8 mouse cellular contexts compared by ENCODE assay signal in the genomic region with DNA sequence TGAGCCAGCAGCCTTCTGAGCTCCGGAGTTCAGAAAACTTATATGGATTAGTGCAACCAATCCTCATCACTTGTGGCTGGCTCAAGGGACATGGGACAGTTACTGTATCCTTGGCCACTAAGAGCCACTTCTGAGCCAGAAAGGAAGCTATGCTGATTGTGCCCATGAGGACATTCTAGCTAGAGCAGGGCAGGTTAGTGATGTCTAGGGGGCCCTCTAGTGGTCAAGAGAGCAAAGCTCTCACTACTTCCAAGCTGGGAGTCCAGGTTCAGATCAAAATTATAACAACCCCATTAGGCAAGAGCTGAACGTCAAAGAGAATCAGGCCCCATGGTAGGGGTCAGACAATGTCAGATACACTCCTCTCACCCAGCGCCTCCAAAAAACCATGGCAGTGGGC. TPM values are rescaled to one million over a fixed set of nuclear protein-coding genes. Genes with fewer than 3 reads are reported as not detected.
A peak's percentile ranks its signal among the peaks of the same experiment; 100 is the strongest.
DNase-seq lines count a peak whose midpoint lies in the region; ATAC-seq lines count a peak whose summit lies in the region.
"Had no signal": no experiment of that assay in that cellular context is flagged by ENCODE, and none has a peak within 500 bp of the region (broad histone marks: within the 10 kb centered on the region; RNA-seq: fewer than 3 reads in every experiment).

No protein-coding gene starts in this region.

- ATAC-seq in lung, embryonic 16.5 days (ENCODE audit: low read depth), result peak; percentile 74

- no peak overlapping the region for H3K27ac ChIP-seq in lung, embryonic 16.5 days (ENCODE audit: low read length)
- H3K27ac ChIP-seq: hindbrain, embryonic 15.5 days had no signal

- no peak overlapping the region for H3K4me3 ChIP-seq in lung, embryonic 16.5 days (ENCODE audit: low read length)
- H3K4me3 ChIP-seq: hindbrain, embryonic 15.5 days had no signal

- 45% methylated on average over 3 of the region's 3 CpGs for WGBS in lung, embryonic 16.5 days

- no peaks in the 10 kb centered on the region for H3K27me3 ChIP-seq in lung, embryonic 16.5 days (ENCODE audit: control insufficient read depth, insufficient read depth, low read depth, low read length)
- H3K27me3 ChIP-seq: hindbrain, embryonic 15.5 days had no signal

- no peaks in the 10 kb centered on the region for H3K9me3 ChIP-seq in lung, embryonic 16.5 days (ENCODE audit: control insufficient read depth, low read length)
- H3K9me3 ChIP-seq: hindbrain, embryonic 15.5 days had no signal

- H3K36me3 ChIP-seq in lung, embryonic 16.5 days (ENCODE audit: control insufficient read depth, insufficient read depth, low read length), result no peaks in the 10 kb centered on the region
- H3K36me3 ChIP-seq: hindbrain, embryonic 15.5 days had no signal

- H3K9ac ChIP-seq in lung, embryonic 16.5 days (ENCODE audit: low read length), result no peak overlapping the region
- H3K9ac ChIP-seq: hindbrain, embryonic 15.5 days had no signal

- H3K4me2 ChIP-seq in lung, embryonic 16.5 days (ENCODE audit: low read depth, low read length), result no peak overlapping the region
- H3K4me2 ChIP-seq: hindbrain, embryonic 15.5 days had no signal

- no peaks in the 10 kb centered on the region for H3K4me1 ChIP-seq in lung, embryonic 16.5 days (replicated peaks; ENCODE audit: control insufficient read depth, insufficient read depth, low read length)
- H3K4me1 ChIP-seq: hindbrain, embryonic 15.5 days had no signal

- DNase-seq in CD4-positive, CD25-positive, alpha-beta regulatory T cell, adult 2 months (ENCODE audit: low read depth, low spot score), result peak; percentile 73
- DNase-seq in MEL-GATA-1-ER (ENCODE audit: extremely low read depth, low read depth), result peak; percentile 41
- peak; percentile 52 for DNase-seq in cerebellum, adult 9-11 months
- DNase-seq in heart, adult 9 months (ENCODE audit: low spot score in 2 of 2), result peak; percentile 52 to 59
- peak; percentile 50 to 63 for DNase-seq in kidney, postnatal 25 days
- DNase-seq in right cerebral cortex, postnatal 36 days (ENCODE audit: low spot score in 2 of 2), result peak; percentile 8 to 14

RNA-seq across cellular contexts. Expression of a gene that starts 33.0 kb away (rescaled TPM):
- 2.4 and 4.1 TPM in 2 replicates for polyA plus RNA-seq in lung, embryonic 16.5 days (2015; fragmentation: Nextera tagmentation; extraction: Ambion mirVana)

RNA-seq across cellular contexts. Expression of a gene that starts 37.7 kb away (rescaled TPM):
- 8.2 and 9.4 TPM in 2 replicates for polyA plus RNA-seq in lung, embryonic 16.5 days (2015; fragmentation: Nextera tagmentation; extraction: Ambion mirVana)

Comparison
In these comparisons a context has a peak if more than half of its experiments do, and no peak if none do; other contexts are left out.
1. DNase-seq: peak in every context shown above with its lines; median percentile 73 in CD4-positive, CD25-positive, alpha-beta regulatory T cell, adult 2 months; 56 in kidney, postnatal 25 days; 56 in heart, adult 9 months; 52 in cerebellum, adult 9-11 months; 41 in MEL-GATA-1-ER; 11 in right cerebral cortex, postnatal 36 days.